Mouse (Mus musculus) frontal cortex, postnatal 14 days (tissue): ENCODE data around the gene Efcab8.
"Not testable (repeated sequence)": the region's sequence is repeated elsewhere in the genome, so short reads cannot be mapped to it uniquely, and the experiment has no call there.

Experiments
- DNase-seq, 2 experiments: peaks; one replicate each; pipeline ENCODE4 v3.0.0; 2022; ENCODE audit warnings: low spot score in 2 of 2

The Efcab8 gene

GRCm38 (mm10) chr2:153825900-153826299, 46.2 kb downstream of the Efcab8 start:
- DNase-seq = not testable (repeated sequence)

- DNase-seq = no peak
Observed at GRCm38 (mm10) chr2:153827171-153827830, 47.6 kb downstream of the Efcab8 start.

- DNase-seq = no peak
Observed at GRCm38 (mm10) chr2:153828704-153829103, 49.0 kb downstream of the Efcab8 start.

GRCm38 (mm10) chr2:153833291-153833690, 53.6 kb downstream of the Efcab8 start:
- DNase-seq = no peak

- DNase-seq = no peak
Observed at GRCm38 (mm10) chr2:153842854-153843253, 63.1 kb downstream of the Efcab8 start.

GRCm38 (mm10) chr2:153848389-153848788, 68.7 kb downstream of the Efcab8 start:
- no peak for DNase-seq

GRCm38 (mm10) chr2:153850351-153851029, 70.8 kb downstream of the Efcab8 start:
- DNase-seq = no peak

GRCm38 (mm10) chr2:153851030-153851360, 71.3 kb downstream of the Efcab8 start:
- DNase-seq = peak; percentile 19 to 58

- DNase-seq = no peak
Observed at GRCm38 (mm10) chr2:153853544-153853943, 73.8 kb downstream of the Efcab8 start.

- DNase-seq = no peak
Observed at GRCm38 (mm10) chr2:153859581-153859980, 79.8 kb downstream of the Efcab8 start.

GRCm38 (mm10) chr2:153860315-153860714, 80.6 kb downstream of the Efcab8 start:
- no peak for DNase-seq

- no peak for DNase-seq
Observed at GRCm38 (mm10) chr2:153860715-153861114, 81.0 kb downstream of the Efcab8 start.

- DNase-seq = no peak
Observed at GRCm38 (mm10) chr2:153861960-153862359, 82.2 kb downstream of the Efcab8 start.

GRCm38 (mm10) chr2:153870984-153871383, 91.3 kb downstream of the Efcab8 start, which contains the start of gene Sun5:
Gene Sun5, minus strand, starts transcription at chr2:153871084.
- DNase-seq = no peak

- no peak for DNase-seq
Observed at GRCm38 (mm10) chr2:153874745-153875144, 95.0 kb downstream of the Efcab8 start, which contains the start of gene Bpifb2. Gene Bpifb2, plus strand, starts transcription at chr2:153875045.
